Mouse (Mus musculus): ENCODE measurements around the gene Depdc7. TPM values are rescaled to one million over a fixed set of nuclear protein-coding genes. Genes with fewer than 3 reads are reported as not detected.

The Depdc7 gene
- total RNA-seq, 1 experiment from 2014 or later = 5.2 TPM

GRCm38 (mm10) chr2:104716279-104716678 is 26.4 kb downstream of the Depdc7 start, which contains the start of gene Pin1rt1:
TSS of gene Pin1rt1 (minus strand) at chr2:104716379.
- DNase-seq = no peak

GRCm38 (mm10) chr2:104714254-104714691 is 28.4 kb downstream of the Depdc7 start:
- no peak for DNase-seq

GRCm38 (mm10) chr2:104712486-104712809 is 30.2 kb downstream of the Depdc7 start:
- DNase-seq = no peak

GRCm38 (mm10) chr2:104711585-104712485 is 30.8 kb downstream of the Depdc7 start, which contains the start of gene Tcp11l1:
TSS of gene Tcp11l1 (minus strand) at chr2:104712169.
- DNase-seq = peak; percentile 80

GRCm38 (mm10) chr2:104710670-104711370 is 31.9 kb downstream of the Depdc7 start:
- no peak for DNase-seq

GRCm38 (mm10) chr2:104709786-104710337 is 32.8 kb downstream of the Depdc7 start:
- DNase-seq = no peak

- no peak for DNase-seq
These were observed 38.3 kb downstream of the Depdc7 start for GRCm38 (mm10) chr2:104704355-104704754.

- DNase-seq = no peak
These were observed 39.5 kb downstream of the Depdc7 start for GRCm38 (mm10) chr2:104703158-104703557.

- DNase-seq = no peak
These were observed 43.0 kb downstream of the Depdc7 start for GRCm38 (mm10) chr2:104699659-104700058.

- peak; percentile 44 for DNase-seq
These were observed 50.1 kb downstream of the Depdc7 start for GRCm38 (mm10) chr2:104692551-104692950.

GRCm38 (mm10) chr2:104690720-104691119 is 52.0 kb downstream of the Depdc7 start:
- no peak for DNase-seq

- DNase-seq = no peak
These were observed 54.0 kb downstream of the Depdc7 start for GRCm38 (mm10) chr2:104688724-104689123.

- no peak for DNase-seq
These were observed 54.4 kb downstream of the Depdc7 start for GRCm38 (mm10) chr2:104688321-104688720.

- no peak for DNase-seq
These were observed 55.4 kb downstream of the Depdc7 start for GRCm38 (mm10) chr2:104687261-104687660.

GRCm38 (mm10) chr2:104685418-104685817 is 57.3 kb downstream of the Depdc7 start:
- DNase-seq = peak; percentile 85

- no peak for DNase-seq
These were observed 57.9 kb downstream of the Depdc7 start for GRCm38 (mm10) chr2:104684771-104685170.

GRCm38 (mm10) chr2:104677326-104677725 is 65.4 kb downstream of the Depdc7 start:
- no peak for DNase-seq

Other genes with a start within 250 kb of the Depdc7 start
- gene Hipk3, start 248.4 kb downstream of the Depdc7 start, total RNA-seq (2021) = 176 and 225 TPM in 2 replicates
- 30.7 and 42.6 TPM in 2 replicates for gene Cstf3, start 152.4 kb downstream of the Depdc7 start, total RNA-seq (2021)
- gene Tcp11l1, start 30.7 kb downstream of the Depdc7 start, total RNA-seq (2021) = 9.0 and 10.6 TPM in 2 replicates
- not detected in 2 replicates for gene Pin1rt1, start 26.5 kb downstream of the Depdc7 start, total RNA-seq (2021)
- 23.9 and 24.2 TPM in 2 replicates for gene Qser1, start 73.9 kb upstream of the Depdc7 start, total RNA-seq (2021)
- 6.4 TPM in 2 replicates for gene Prrg4, start 107.0 kb upstream of the Depdc7 start, total RNA-seq (2021)
- gene Ccdc73, start 124.9 kb upstream of the Depdc7 start, total RNA-seq (2021) = 4.4 and 4.7 TPM in 2 replicates

Measured in adrenal gland, postnatal 14 days (tissue).